Mouse (Mus musculus): ENCODE data around the gene Frmd4b.

GRCm38 (mm10) chr6:97557147-97557546, 60.2 kb downstream of the Frmd4b start:
- TF ChIP-seq MXI1 (IDR thresholded peaks at IDR 0.05; ENCODE audit: low read depth, low read length) (no peak), ELF1 (IDR thresholded peaks at IDR 0.05; ENCODE audit: low read depth, low read length) (no peak), TCF12 (IDR thresholded peaks at IDR 0.05; ENCODE audit: low read depth, low read length) (no peak), CTCF (conservative IDR thresholded peaks at IDR 0.05 in 1 of 2, IDR thresholded peaks at IDR 0.05 in 1 of 2; ENCODE audit: low read depth in 2 of 2, low read length in 2 of 2) (no peak), EP300 (IDR thresholded peaks at IDR 0.05; ENCODE audit: low read length) (no peak), CHD2 (IDR thresholded peaks at IDR 0.05; ENCODE audit: low read length) (no peak), TBP (conservative IDR thresholded peaks at IDR 0.05; ENCODE audit: low read depth, low read length) (no peak), MAZ (IDR thresholded peaks at IDR 0.05; ENCODE audit: low read depth, low read length) (no peak), JUND (conservative IDR thresholded peaks at IDR 0.05; ENCODE audit: low read depth, low read length) (no peak), E2F4 (IDR thresholded peaks at IDR 0.05; ENCODE audit: insufficient replicate concordance, low read depth, low read length) (no peak), MYC (IDR thresholded peaks at IDR 0.05; ENCODE audit: low read depth, low read length) (no peak), ZC3H11A (IDR thresholded peaks at IDR 0.05; ENCODE audit: low read depth, low read length) (no peak)

Data from CH12.LX (cell line).